Mouse (Mus musculus): ENCODE data around the gene Srm.

GRCm38 (mm10) chr4:148633395-148634061, 42.2 kb downstream of the Srm start:
- no peak for TF ChIP-seq GATA1 (IDR thresholded peaks at IDR 0.05; ENCODE audit: low read length)
- no peak for TF ChIP-seq TAL1 (IDR thresholded peaks at IDR 0.05; ENCODE audit: low read length)

Measured in erythroblast, embryonic 14.5 days (primary cell).